Mouse (Mus musculus) neural tube, embryonic 13.5 days (tissue): ENCODE data around the gene Dgcr8. TPM values are rescaled to one million over a fixed set of nuclear protein-coding genes. Genes with fewer than 3 reads are reported as not detected.

ENCODE experiments used
- ATAC-seq: fragments of 200-750 bp; cut with Nextera tagmentation; 2 replicates; pipeline ENCODE4 v1.8.0; 2017; ENCODE audit warnings: low read depth, mild to moderate bottlenecking, moderate TSS enrichment, moderate library complexity
- H3K27ac ChIP-seq: fragments of 300-500 bp; sonication (generic); replicated peaks from 2 replicates; pipeline ENCODE4 v1.5.1; 2015; ENCODE audit warnings: moderate library complexity, mild to moderate bottlenecking, inconsistent platforms
- H3K27me3 ChIP-seq: fragments of 300-500 bp; sonication (generic); 2 replicates; pipeline ENCODE4 v1.6.1; 2015; ENCODE audit warnings: mild to moderate bottlenecking, inconsistent platforms
- H3K36me3 ChIP-seq: fragments of 300-500 bp; sonication (generic); 2 replicates; pipeline ENCODE4 v1.6.1; 2015; ENCODE audit warnings: mild to moderate bottlenecking, inconsistent platforms
- H3K4me1 ChIP-seq: fragments of 300-500 bp; sonication (generic); replicated peaks from 2 replicates; pipeline ENCODE4 v1.6.1; 2015; ENCODE audit warnings: inconsistent platforms
- H3K4me2 ChIP-seq: fragments of 300-500 bp; sonication (generic); 2 replicates; pipeline ENCODE4 v1.6.1; 2015; ENCODE audit warnings: inconsistent platforms, mild to moderate bottlenecking, moderate library complexity
- H3K4me3 ChIP-seq: fragments of 300-500 bp; sonication (generic); 2 replicates; pipeline ENCODE4 v1.5.1; 2015; ENCODE audit warnings: mild to moderate bottlenecking, inconsistent platforms
- H3K9ac ChIP-seq: fragments of 300-500 bp; sonication (generic); 2 replicates; pipeline ENCODE4 v1.6.1; 2015; ENCODE audit warnings: moderate library complexity, mild to moderate bottlenecking, inconsistent platforms
- H3K9me3 ChIP-seq: fragments of 300-500 bp; sonication (generic); 2 replicates; pipeline ENCODE4 v1.6.1; 2016; ENCODE audit warnings: inconsistent platforms
- whole genome bisulfite sequencing: fragments of 180-500 bp; shearing (Covaris S2); methylation state at CpG from one replicate; pipeline ENCODE4 v1.1.7; 2015; 5-methylcytosine and 5-hydroxymethylcytosine counted together
- polyA plus RNA-seq: library from polyadenylated mRNA; unstranded; fragments of >200 nt; fragmentation: Nextera tagmentation; extraction: Ambion mirVana; gene quantifications from 2 replicates; pipeline ENCODE4 v1.2.1, GENCODE M21; 2015

Gene Dgcr8
- polyA plus RNA-seq, 1 experiment from 2014 or later: 31.2 TPM

DNA sequence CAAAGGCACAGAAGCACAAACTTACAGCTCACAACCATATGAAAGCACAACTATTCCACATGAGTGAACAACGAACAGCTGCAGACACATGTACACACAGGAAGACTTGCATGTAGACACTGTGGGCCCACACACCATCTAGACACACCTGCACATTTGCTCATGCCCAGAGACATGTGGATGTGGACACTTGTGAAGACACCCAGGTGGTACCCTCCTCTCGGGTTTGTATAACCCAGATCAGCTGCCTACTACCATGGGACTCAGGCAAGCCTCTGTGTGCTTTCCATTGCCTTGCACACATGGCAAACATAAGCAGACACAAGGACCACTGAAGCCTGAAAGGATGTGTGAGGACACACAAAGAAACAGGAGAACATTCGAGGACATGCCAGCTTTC is 58.0 kb downstream of the Dgcr8 start:
- no peaks in the 10 kb centered on the region for H3K9me3 ChIP-seq
- H3K4me1 ChIP-seq: peaks cover 57% of the 10 kb centered on the region
- 91% methylated on average over 3 of the region's 3 CpGs for WGBS
- H3K9ac ChIP-seq: 0 out of 2 replicates have a peak overlapping the region, but pooled peaks have one; percentile 1
- no peak for ATAC-seq
- H3K4me2 ChIP-seq: no peak overlapping the region
- H3K27me3 ChIP-seq: no peaks in the 10 kb centered on the region
- H3K27ac ChIP-seq: no peak overlapping the region
- H3K36me3 ChIP-seq: peaks cover 30% of the 10 kb centered on the region
- no peak overlapping the region for H3K4me3 ChIP-seq

GRCm38 (mm10) chr16:18230617-18231016 is 58.4 kb downstream of the Dgcr8 start:
- ATAC-seq: no peak
- WGBS: 95% methylated on average over 6 of the region's 6 CpGs
- H3K4me3 ChIP-seq: no peak overlapping the region
- peaks cover 34% of the 10 kb centered on the region for H3K36me3 ChIP-seq
- H3K9me3 ChIP-seq: no peaks in the 10 kb centered on the region
- H3K4me2 ChIP-seq: no peak overlapping the region
- 0 out of 2 replicates have a peak overlapping the region, but pooled peaks have one; percentile 1 for H3K9ac ChIP-seq
- no peaks in the 10 kb centered on the region for H3K27me3 ChIP-seq
- peaks cover 53% of the 10 kb centered on the region for H3K4me1 ChIP-seq
- H3K27ac ChIP-seq: no peak overlapping the region

DNA sequence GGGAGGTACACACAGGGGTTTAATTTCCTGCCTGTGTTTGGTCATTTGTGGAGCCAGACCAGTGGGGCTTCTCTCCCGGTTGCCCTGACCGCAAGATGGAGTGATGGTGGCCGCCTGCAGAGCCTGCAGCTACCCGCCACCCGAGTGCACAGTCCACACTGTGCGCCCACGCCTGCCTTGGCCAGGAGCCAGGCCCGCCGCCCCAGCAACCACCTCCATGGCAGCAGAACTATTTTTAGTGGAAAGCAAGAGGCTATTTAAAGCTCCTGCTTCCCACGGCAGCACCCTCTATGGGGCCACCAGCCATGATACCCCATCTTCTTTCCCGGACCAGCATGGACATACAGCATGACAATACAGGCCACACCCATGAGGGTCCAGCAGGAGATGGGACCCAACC is 59.4 kb downstream of the Dgcr8 start:
- H3K4me2 ChIP-seq: no peak overlapping the region
- H3K27me3 ChIP-seq: no peaks in the 10 kb centered on the region
- no peak for ATAC-seq
- H3K4me3 ChIP-seq: no peak overlapping the region
- no peak overlapping the region for H3K9ac ChIP-seq
- 61% methylated on average over 11 of the region's 11 CpGs for WGBS
- peaks cover 52% of the 10 kb centered on the region for H3K4me1 ChIP-seq
- no peak overlapping the region for H3K27ac ChIP-seq
- H3K9me3 ChIP-seq: no peaks in the 10 kb centered on the region
- peaks cover 44% of the 10 kb centered on the region for H3K36me3 ChIP-seq

DNA sequence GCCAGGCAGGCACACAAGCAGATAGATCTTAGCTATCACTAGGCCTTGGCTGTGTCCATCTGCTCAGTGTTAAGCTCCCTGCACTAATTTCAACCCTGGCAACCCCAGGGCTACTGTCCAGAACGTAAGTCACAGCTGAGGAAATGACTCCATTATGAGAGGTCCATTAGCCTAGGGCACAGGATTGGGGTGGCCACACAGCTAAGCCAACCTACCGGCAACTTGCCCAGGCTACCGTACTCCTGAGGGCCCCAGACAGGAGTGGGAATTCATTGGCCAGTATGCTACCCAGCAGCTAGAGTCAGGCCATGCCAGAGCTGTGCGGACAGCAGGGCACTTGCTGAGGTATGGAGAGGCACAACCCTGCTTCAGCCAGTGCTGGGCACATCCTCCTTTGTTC is 60.2 kb downstream of the Dgcr8 start:
- H3K36me3 ChIP-seq: peaks cover 52% of the 10 kb centered on the region
- H3K4me3 ChIP-seq: no peak overlapping the region
- WGBS: 83% methylated on average over 4 of the region's 4 CpGs
- H3K27me3 ChIP-seq: no peaks in the 10 kb centered on the region
- H3K9me3 ChIP-seq: no peaks in the 10 kb centered on the region
- H3K27ac ChIP-seq: no peak overlapping the region
- no peak overlapping the region for H3K9ac ChIP-seq
- no peak for ATAC-seq
- peaks cover 45% of the 10 kb centered on the region for H3K4me1 ChIP-seq
- no peak overlapping the region for H3K4me2 ChIP-seq

DNA sequence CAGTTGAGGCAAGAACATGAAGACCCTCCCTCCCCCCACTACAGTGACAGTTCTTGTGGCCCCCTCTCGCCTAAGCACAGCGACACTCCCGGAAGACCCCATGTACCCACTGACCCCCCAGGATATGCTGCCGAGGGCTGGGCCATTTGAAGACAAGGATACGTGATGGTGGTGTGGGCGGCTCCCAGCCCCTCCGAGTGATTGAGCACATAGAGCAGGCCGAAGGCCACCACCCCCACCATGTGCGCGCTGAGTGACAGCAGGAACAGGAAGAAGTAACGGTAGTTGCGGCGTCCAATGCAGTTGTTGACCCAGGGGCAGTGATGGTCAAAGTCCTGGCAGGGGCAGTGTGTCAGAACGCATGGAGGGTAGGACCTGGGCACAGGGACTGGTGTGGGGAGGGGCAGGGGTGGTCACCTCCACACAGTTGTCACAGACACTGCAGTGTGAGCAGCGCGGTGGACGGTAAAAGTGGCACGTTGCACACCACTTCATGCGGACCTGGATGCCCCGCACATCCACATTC is 61.1 kb downstream of the Dgcr8 start:
- H3K36me3 ChIP-seq: peaks cover 61% of the 10 kb centered on the region
- H3K27me3 ChIP-seq: no peaks in the 10 kb centered on the region
- peaks cover 36% of the 10 kb centered on the region for H3K4me1 ChIP-seq
- no peak overlapping the region for H3K9ac ChIP-seq
- H3K4me3 ChIP-seq: no peak overlapping the region
- no peak overlapping the region for H3K27ac ChIP-seq
- H3K4me2 ChIP-seq: no peak overlapping the region
- H3K9me3 ChIP-seq: no peaks in the 10 kb centered on the region
- WGBS: 96% methylated on average over 20 of the region's 20 CpGs
- no peak for ATAC-seq

DNA sequence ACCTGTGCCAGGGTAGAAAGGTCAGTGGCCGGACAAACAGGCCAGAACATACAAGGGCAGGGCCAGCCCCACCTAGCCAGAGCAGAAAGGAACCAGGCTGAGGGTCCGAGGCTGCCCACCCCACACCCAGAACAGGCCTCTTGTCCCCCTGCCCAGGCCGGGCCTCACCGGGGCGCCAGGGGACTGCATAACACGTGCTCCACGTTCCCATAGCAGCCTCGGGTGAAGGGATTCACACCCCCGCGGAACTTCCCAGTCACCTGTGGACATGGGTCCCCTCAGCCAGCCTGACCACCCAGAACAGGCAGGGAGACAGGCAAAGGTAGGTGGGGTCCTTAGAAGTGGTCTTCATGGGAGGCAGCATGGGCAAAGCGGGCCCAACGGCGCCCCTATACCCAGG is 61.9 kb downstream of the Dgcr8 start:
- no peak overlapping the region for H3K9ac ChIP-seq
- WGBS: 92% methylated on average over 13 of the region's 13 CpGs
- ATAC-seq: no peak

DNA sequence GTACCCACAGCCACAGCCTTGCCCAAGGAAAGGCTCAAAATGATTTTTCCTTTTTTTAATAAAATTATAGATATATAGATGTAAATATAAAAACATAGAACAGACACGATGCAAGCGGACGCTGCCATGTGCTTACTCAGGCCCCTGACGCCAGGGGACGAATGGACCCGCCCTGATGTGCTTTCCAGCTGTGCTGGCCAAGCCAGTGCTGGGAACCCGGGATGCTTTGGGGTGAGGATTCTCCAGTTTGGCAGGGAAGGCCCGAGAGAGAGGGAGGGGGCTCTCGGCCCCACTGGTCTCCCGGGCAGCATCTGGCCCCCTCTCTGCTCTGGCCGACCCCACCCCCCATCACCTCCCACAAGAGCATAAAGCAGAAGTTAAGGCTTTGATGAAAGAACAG is 66.9 kb downstream of the Dgcr8 start:
- H3K4me2 ChIP-seq: no peak overlapping the region

More for the DNA sequence above, 61.9 kb downstream of the Dgcr8 start:
- Histone ChIP-seq H3K36me3 (peaks cover 69% of the 10 kb centered on the region), H3K9me3 (no peaks in the 10 kb centered on the region), H3K4me2 (no peak overlapping the region), H3K4me3 (no peak overlapping the region), H3K27me3 (no peaks in the 10 kb centered on the region), H3K4me1 (peaks cover 33% of the 10 kb centered on the region), H3K27ac (no peak overlapping the region)

DNA sequence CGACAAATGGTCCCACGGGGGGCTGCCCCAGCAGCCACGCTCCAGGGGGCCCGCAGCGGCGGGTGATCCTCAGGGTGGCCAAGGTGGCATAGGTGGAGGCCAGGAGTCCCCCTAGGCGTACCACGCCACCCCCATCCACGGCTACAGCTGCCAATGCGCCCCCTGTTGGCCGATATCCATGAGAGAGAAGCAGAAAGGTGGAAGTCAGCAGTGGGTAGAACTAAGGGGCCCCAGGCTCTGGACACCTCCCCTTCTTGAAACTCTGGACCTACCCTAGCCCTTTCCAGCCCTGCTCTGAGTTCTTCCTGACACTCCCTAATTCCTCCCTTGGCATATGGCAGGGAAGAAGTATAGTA is 67.5 kb downstream of the Dgcr8 start:
- Histone ChIP-seq H3K4me3 (no peak overlapping the region), H3K27me3 (no peaks in the 10 kb centered on the region), H3K4me2 (no peak overlapping the region), H3K36me3 (peaks cover 59% of the 10 kb centered on the region), H3K9ac (no peak overlapping the region), H3K9me3 (no peaks in the 10 kb centered on the region), H3K27ac (no peak overlapping the region), H3K4me1 (peaks cover 21% of the 10 kb centered on the region)
- no peak for ATAC-seq
- WGBS: 82% methylated on average over 11 of the region's 11 CpGs

More for the DNA sequence above, 66.9 kb downstream of the Dgcr8 start:
- peaks cover 21% of the 10 kb centered on the region for H3K4me1 ChIP-seq
- H3K9ac ChIP-seq: no peak overlapping the region
- H3K27me3 ChIP-seq: no peaks in the 10 kb centered on the region
- no peak for ATAC-seq
- H3K36me3 ChIP-seq: peaks cover 65% of the 10 kb centered on the region
- WGBS: 86% methylated on average over 11 of the region's 11 CpGs
- H3K4me3 ChIP-seq: no peak overlapping the region
- H3K27ac ChIP-seq: no peak overlapping the region
- H3K9me3 ChIP-seq: no peaks in the 10 kb centered on the region

DNA sequence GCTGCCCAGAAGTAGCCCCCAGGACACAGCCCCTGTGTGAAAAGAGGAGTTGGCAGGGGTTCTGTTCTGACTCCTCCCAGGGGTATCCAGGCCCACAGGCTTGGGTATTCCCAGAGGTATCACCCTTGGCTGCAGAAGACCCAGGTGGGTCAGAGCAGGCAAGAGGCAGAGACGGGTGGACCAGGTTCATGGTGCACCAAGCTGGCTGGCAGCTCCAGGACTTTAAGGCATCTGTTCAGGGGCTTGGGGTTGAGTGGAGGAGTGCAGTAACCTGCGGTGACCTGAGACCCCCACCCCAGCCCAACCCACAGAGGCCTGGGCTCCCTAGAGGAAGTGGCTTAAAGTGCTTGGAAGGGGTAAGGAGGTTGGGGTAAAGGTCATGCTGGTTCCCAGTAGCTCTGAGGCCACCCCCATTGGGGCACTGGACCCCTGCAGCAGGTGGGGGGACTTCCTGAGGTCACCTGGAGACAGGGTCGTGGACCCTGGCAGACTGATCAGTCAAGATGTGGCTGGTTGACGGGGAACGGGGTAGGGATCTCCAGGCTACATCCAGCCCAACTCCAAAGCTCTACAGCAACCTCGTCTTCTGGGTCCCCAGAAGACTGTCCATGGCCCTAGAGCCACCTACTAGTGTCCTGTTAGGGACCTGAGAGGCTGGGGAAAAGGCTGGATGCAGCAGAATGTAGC is 68.0 kb downstream of the Dgcr8 start:
- no peak overlapping the region for H3K9ac ChIP-seq
- peaks cover 54% of the 10 kb centered on the region for H3K36me3 ChIP-seq
- peaks cover 24% of the 10 kb centered on the region for H3K4me1 ChIP-seq
- ATAC-seq: no peak
- no peaks in the 10 kb centered on the region for H3K27me3 ChIP-seq
- no peak overlapping the region for H3K27ac ChIP-seq
- no peak overlapping the region for H3K4me3 ChIP-seq
- no peaks in the 10 kb centered on the region for H3K9me3 ChIP-seq
- no peak overlapping the region for H3K4me2 ChIP-seq
- 91% methylated on average over 6 of the region's 6 CpGs for WGBS

DNA sequence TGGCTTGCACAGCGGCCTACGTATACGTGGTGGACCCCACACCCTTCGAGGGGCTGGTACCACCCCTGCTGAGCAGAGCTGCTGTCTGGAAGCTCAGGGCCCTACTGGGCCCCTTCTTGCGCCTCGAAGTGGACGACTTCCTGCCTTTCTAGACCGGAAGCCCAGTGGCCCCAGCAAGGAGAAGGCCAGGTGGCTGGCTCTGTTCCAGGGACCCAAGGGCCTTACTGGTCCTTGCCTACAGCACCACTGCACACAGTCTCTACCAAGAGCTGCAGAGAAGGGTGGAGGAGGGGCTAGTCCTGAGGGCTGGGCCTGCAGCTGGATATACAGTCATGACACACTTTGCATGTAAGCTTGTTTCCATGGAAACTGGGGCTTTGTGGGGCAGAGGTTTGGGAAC is 69.0 kb downstream of the Dgcr8 start:
- H3K9ac ChIP-seq: peak overlapping the region; percentile 17; the same call in 1 of the 2 replicates
- H3K9me3 ChIP-seq: no peaks in the 10 kb centered on the region
- no peak overlapping the region for H3K4me2 ChIP-seq
- peak; percentile 37; the same call in 1 of the 2 replicates for ATAC-seq
- peaks cover 34% of the 10 kb centered on the region for H3K4me1 ChIP-seq
- H3K36me3 ChIP-seq: peaks cover 44% of the 10 kb centered on the region
- H3K27me3 ChIP-seq: no peaks in the 10 kb centered on the region
- H3K27ac ChIP-seq: no peak overlapping the region
- 57% methylated on average over 8 of the region's 8 CpGs for WGBS
- no peak overlapping the region for H3K4me3 ChIP-seq

DNA sequence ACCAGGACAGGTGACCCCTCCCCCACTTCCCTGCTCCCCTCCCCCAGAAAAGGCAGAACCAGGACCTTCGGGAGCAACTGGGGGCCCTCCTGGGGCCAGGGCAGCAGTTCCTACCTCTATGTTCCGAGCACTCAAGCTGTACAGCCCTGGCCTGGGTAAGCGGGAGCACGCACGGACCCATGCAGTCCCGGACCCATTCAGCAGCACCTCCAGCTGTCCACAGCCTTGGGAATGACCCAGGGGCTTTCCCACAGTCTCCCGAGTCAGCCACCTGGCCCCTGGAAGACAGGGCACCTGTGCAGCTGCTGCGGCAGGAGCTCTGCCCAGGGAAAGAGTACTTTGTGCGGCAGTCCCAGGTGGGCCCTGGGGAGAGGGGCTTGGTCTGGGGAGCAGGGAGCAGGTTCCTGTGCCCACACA is 70.5 kb downstream of the Dgcr8 start:
- Histone ChIP-seq H3K36me3 (peaks cover 29% of the 10 kb centered on the region), H3K27me3 (no peaks in the 10 kb centered on the region), H3K4me3 (no peak overlapping the region), H3K9ac (no peak overlapping the region), H3K9me3 (no peaks in the 10 kb centered on the region), H3K4me2 (no peak overlapping the region), H3K4me1 (peaks cover 48% of the 10 kb centered on the region), H3K27ac (no peak overlapping the region)
- ATAC-seq: no peak
- WGBS: 75% methylated on average over 9 of the region's 9 CpGs

DNA sequence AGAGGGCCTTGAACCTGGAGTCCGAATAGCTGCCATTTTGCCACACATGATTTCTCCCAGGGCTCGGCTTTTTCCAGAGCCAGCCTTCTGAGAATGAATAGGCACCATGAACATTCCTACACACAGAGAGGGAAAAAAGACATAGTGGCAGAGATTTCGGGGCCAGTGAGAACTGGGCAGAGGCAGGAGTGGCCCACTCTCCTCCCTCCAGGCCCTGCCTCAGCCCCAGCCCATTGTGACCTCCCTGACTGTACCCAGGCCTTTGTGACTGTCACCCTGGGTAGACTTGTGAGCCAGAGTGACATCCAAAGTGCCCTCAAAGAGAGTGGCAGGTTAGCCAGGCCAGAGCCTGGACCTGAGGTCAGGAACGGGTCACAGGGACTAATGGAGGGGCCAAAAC is 71.5 kb downstream of the Dgcr8 start, which contains the start of gene Ccdc188:
Ccdc188 (plus strand) TSS at position 301 of the 400 bp plus-strand sequence.
- 84% methylated on average over 4 of the region's 4 CpGs for WGBS
- no peak for ATAC-seq

GRCm38 (mm10) chr16:18214858-18215257 is 74.2 kb downstream of the Dgcr8 start:
- ATAC-seq: no peak
- WGBS: 58% methylated on average over 7 of the region's 7 CpGs
- Histone ChIP-seq H3K9ac (peak overlapping the region; percentile 64), H3K4me2 (peak overlapping the region; percentile 56), H3K4me3 (peak overlapping the region; percentile 28), H3K36me3 (no peaks in the 10 kb centered on the region), H3K4me1 (peaks cover 65% of the 10 kb centered on the region), H3K27me3 (no peaks in the 10 kb centered on the region), H3K9me3 (no peaks in the 10 kb centered on the region), H3K27ac (peak overlapping the region; percentile 89)

More for the DNA sequence above, 71.5 kb downstream of the Dgcr8 start, which contains the start of gene Ccdc188:
- Histone ChIP-seq H3K4me1 (peaks cover 58% of the 10 kb centered on the region), H3K4me2 (no peak within 1 kb of the TSS), H3K36me3 (peaks cover 19% of the 10 kb centered on the region), H3K9ac (no peak within 1 kb of the TSS), H3K9me3 (no peaks in the 10 kb centered on the region), H3K4me3 (no peak within 1 kb of the TSS), H3K27ac (no peak within 1 kb of the TSS), H3K27me3 (no peaks in the 10 kb centered on the region)
